Mouse (Mus musculus) Muller cell, postnatal 12 days (primary cell): ENCODE measurements around the gene Tfdp1.
A peak's percentile ranks its signal among the peaks of the same experiment; 100 is the strongest.
"Not testable (repeated sequence)": the region's sequence is repeated elsewhere in the genome, so short reads cannot be mapped to it uniquely, and the experiment has no call there.

Source experiments
- DNase-seq: peaks from one replicate; pipeline ENCODE4 v3.0.0-alpha.2; 2015; ENCODE audit errors: inconsistent ontology term

Tfdp1 gene

DNA sequence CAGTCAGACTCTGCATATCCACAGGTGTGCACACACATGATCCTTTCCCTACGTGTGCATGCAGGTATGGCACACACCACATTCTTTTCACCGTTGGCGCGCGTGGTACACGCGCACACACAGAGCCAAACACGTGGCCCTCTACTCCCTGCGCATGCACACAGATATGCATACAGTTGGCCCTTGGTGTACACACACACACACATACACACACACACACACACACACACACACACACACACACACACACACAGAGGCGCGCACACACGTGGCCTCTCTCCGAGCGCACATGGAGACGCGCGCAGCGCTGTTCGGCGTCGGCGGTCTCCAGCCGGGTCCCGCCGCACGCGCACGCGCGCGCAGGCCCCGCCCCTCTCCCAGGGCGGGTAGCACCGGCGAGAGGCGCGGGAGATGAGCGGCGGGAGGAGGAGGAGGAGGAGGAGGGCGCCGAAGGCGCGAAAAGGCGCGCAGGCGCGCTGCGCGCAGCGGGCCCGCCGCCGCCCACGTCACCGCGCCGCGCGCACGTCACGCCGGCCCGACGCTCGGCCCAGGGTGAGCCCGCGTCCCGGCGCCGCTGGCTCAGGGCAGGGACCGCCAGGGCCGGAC, at the start of gene Tfdp1:
Tfdp1 (plus strand) TSS at position 497 of the 606 bp plus-strand sequence.
- DNase-seq, result peak; percentile 90

- DNase-seq, result peak; percentile 55
Observed at GRCm38 (mm10) chr8:13292364-13292763, 46.2 kb upstream of the Tfdp1 start.

DNA sequence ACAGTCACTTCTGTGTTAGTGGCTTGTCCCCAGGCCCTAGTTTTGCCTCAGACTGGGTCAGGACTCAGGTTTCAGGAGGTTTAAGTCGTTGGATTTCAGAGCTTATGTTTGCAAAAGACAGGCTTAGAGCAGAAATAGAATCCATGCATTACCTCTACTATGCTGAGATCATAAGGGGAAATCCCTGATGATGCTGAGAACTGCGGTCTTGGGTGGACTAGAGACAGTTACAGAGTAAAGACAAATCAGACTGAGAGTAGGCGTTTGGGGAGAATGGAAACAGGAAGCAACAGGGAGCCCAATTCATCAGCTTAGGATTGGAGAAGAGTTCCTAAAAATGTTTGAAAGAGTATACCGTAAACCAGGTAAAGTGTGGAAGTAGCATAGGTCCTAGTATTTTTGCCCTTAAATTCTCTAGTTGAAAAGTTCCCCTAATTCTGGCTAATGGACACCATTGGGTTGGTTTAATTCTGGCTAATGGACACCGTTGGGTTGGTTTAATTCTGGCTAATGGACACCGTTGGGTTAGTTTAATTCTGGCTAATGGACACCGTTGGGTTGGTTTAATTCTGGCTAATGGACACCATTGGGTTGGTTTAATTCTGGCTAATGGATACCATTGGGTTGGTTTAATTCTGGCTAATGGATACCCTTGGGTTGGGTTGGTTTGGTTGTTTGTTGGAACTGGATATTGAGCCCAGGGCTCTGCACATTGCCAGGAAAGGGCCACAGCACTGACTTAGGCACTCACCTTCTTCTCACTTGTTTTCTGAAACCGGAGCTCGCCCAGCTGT, 44.7 kb upstream of the Tfdp1 start:
- DNase-seq, result no peak

- no peak for DNase-seq
Observed at GRCm38 (mm10) chr8:13299571-13299970, 39.0 kb upstream of the Tfdp1 start.

DNA sequence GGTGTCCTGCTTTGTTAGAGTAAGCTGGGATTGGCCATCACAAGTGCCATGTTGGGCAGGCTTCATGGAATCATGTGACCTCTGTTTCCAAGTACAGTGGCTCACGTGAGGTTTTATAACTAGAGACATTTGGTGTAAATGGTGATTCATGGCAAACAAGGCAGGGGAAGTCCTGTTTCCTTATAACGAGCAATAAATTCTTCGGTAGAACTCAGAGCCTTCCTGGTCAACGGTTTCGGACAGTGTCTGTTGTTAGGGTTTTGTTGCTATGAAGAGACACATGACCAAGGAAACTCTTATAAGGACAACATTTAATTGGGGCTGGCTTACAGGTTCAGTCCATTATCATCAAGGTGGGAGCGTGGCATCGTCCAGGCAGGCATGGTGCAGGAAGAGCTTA, 37.5 kb upstream of the Tfdp1 start:
- no peak for DNase-seq

GRCm38 (mm10) chr8:13305459-13305858, 33.1 kb upstream of the Tfdp1 start:
- no peak for DNase-seq

GRCm38 (mm10) chr8:13305884-13306283, 32.7 kb upstream of the Tfdp1 start:
- no peak for DNase-seq

GRCm38 (mm10) chr8:13306309-13306909, 32.1 kb upstream of the Tfdp1 start:
- DNase-seq, result no peak

DNA sequence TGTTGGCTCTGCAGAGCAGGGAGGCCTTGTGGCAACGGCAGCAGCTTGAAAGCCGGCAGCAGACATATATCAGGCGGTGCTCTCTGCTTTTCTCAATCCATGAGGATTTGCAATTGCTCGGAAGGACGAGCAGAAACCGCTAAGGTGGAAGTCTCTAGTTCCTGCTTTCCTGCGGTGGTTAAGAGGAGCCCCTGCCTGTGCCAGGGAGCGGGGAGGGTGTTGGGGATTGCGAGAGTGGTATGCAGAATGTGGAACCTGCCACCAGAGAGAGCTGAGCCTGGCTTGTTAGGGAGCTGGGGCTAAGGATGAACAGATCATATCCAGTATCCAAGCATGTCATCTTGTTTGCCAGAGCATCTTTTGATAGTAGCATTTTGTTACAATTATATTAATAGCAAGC, 31.6 kb upstream of the Tfdp1 start:
- DNase-seq, result no peak

GRCm38 (mm10) chr8:13314922-13315321, 23.6 kb upstream of the Tfdp1 start:
- DNase-seq, result no peak

GRCm38 (mm10) chr8:13316671-13317070, 21.9 kb upstream of the Tfdp1 start:
- no peak for DNase-seq

DNA sequence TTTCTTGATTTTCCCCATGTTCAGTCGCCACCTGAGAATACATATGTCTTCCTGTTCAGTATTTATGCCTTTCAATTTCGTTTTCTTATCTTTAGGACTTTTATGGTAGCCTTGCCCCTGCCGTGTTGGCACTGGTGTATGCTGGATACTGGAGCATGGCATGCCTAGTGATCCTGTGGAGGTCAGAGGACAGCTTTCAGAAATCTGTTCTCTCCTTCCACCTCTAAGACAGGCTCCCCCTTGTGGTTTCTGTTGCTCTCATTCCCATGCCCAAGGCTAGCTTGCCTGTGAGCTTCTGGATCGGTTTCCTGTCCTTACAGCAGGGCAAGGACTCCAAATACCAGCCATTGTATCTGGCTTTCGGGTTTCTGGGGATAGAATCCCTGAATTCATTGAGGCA, 12.0 kb upstream of the Tfdp1 start:
- DNase-seq, result no peak

DNA sequence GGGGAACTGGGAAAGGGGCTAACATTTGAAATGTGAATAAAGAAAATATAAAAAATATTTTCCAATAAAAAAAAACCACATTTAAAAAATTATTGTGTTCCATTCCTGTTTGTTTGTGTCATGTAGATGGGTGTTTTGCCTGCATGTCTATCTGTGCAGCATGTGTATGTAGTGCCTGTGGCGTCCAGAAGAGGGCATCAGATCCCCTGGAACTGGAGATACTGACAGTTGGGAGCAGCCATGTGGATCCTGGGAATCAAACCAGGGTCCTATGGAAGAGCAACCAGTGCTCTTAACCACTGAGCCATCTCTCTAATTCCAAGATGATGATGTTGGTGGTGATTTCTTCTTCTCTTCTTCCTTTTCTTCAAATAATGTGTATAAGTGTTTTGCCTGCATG, 3.9 kb upstream of the Tfdp1 start:
- DNase-seq, result no peak

GRCm38 (mm10) chr8:13337245-13337644, 1.3 kb upstream of the Tfdp1 start:
- not testable (repeated sequence) for DNase-seq

- no peak for DNase-seq
Observed at GRCm38 (mm10) chr8:13337678-13338077, 873 bp upstream of the Tfdp1 start.

- DNase-seq, result peak; percentile 42
Observed at GRCm38 (mm10) chr8:13338901-13339645, 522 bp downstream of the Tfdp1 start.

DNA sequence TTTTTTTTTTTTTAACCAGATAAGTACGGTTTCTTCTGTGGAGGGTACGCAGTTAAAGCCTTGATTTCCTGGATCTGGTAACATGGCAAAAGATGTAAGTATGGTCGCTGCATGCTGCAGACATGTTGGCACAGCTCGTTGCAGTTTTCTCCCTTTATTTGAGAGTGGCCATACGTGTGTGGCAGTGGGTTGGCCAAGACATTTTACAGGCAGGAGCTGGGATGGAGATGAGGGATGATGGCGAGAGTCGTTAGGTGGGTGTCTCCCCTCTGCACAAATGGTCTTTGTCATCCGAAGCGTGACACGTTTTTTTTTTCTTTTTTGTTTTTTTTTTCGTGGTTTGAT, 1.1 kb downstream of the Tfdp1 start:
- DNase-seq, result no peak

- no peak for DNase-seq
Observed at GRCm38 (mm10) chr8:13340650-13341049, 2.1 kb downstream of the Tfdp1 start.

GRCm38 (mm10) chr8:13342340-13342739, 3.8 kb downstream of the Tfdp1 start:
- no peak for DNase-seq

DNA sequence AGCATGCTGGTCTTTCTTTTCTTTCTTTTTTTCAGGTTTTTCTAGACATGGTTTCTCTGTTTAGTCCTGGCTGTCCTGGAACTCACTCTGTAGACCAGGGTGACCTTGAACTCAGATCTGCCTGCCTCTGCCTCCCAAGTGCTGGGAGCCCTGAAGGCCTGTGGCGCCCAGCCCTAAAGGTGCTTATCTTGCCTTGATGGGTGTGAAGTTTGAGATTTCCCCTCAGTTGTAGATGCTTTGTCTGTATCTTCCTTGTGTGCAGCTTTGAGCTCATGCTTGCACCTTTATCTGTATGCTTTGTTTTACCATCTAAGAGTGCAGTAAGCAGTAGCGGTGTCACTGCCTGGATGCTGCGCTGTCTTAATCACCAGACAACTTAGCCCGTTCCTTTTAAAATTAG, 4.6 kb downstream of the Tfdp1 start:
- DNase-seq, result no peak

GRCm38 (mm10) chr8:13350052-13350451, 11.5 kb downstream of the Tfdp1 start:
- no peak for DNase-seq

DNA sequence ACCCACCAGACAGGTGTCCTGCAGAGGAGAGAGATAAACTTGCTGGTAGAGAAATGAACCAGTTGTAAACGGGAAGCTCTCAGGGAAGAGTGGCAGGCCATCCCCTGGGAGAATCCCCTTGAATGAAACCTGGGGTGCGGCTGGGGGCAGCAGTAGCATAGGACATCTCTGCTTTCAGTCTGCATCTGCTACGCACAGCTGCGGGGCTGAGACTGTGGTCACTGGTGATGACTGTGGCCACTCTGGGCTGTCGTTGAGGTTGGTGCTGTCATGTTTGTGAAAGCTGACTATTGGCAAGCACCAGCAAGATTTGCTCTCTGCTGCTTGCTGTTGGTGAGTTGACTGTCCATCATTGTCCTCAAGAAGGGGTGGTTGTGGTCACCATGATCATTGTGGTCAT, 13.0 kb downstream of the Tfdp1 start:
- no peak for DNase-seq
